Mouse (Mus musculus): ENCODE results near the gene Rufy4. TPM values are rescaled to one million over a fixed set of nuclear protein-coding genes. Genes with fewer than 3 reads are reported as not detected.

The Rufy4 gene
- 1.8 TPM for polyA plus RNA-seq (2014; fragmentation: Illumina TruSeq; extraction: RNeasy Lipid Tissue Mini Kit (QIAGEN cat#74804); ENCODE audit: insufficient read depth, low read depth, low replicate concordance)

DNA sequence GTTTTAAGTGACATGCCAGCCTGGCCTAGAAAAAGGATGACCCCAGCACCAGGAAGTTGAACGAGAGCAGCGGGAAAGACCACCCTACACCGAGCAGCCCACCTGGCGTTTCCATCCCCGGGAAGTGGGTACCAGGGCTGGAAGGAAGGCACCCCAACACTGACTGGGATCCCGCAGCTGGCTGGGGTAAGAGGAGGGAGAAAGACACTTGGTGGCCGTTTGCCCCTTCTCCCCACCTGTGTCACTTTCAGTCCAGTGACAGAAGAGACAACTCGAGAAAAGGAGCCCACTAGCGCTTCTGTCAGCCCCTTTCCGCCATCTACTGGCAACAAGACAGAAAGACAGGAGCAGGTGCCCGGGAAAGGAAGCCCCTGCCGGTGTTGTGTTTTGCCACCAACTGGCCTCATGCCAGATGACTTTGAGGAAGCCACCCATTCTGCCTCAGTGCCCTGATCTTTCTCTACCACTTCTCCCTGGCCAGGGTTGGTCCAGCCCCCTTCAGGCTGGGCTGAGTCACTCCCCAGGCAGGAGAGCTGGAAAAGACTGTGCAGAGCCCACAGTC, at the start of gene Rufy4:
Gene Rufy4, plus strand, starts transcription at position 551 of the 562 bp plus-strand sequence.

GRCm38 (mm10) chr1:74124021-74124981, 1.0 kb upstream of the Rufy4 start, which contains the start of gene Tns1:
Gene Tns1 (minus strand): TSS chr1:74124449.

DNA sequence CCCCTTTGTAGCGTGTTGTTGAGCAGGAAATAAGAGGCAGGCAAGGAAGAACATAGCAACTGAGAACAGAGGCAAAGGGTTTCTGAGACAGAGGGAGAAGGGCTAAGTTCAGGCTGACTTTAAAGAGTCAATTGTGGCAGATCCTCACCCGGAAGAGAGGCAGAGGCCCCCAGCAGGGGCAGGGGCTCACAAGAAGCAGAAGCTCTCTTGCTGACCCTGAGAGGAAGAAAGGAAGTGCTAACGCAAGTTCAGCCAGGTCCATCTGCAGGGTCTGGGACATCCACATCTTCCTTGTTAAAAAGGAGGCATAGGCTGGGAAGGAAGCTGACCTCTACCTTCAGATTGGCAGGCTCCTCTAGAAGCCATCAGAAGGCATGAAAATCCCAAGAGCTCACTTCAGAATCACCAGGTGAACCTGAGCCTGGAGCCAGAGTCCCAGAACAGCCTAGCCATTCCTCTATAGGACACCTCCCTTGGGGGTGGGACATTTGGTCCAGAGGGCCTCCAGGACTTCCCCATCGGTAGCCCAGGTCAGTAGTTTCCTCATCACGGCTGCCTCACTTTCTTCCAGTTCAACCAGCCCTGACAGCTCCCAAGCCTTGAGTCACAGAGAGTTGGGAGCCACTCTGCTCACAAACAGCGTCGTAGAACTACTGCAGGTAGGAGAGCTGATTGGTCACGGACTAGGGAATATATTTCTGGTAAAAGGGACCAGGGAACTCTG, 28.3 kb downstream of the Rufy4 start, which contains the start of gene Cxcr2:
Gene Cxcr2, plus strand, starts transcription at position 529 of the 724 bp plus-strand sequence.

GRCm38 (mm10) chr1:74194445-74194844, 69.1 kb downstream of the Rufy4 start, which contains the start of gene Cxcr1:
Gene Cxcr1 (minus strand): TSS chr1:74194631.

Other genes starting within 250 kb of the Rufy4 start
- 139 TPM for gene Tns1, start 1.1 kb upstream of the Rufy4 start, polyA plus RNA-seq (2014; fragmentation: Illumina TruSeq; extraction: RNeasy Lipid Tissue Mini Kit (QIAGEN cat#74804); ENCODE audit: insufficient read depth, low read depth, low replicate concordance)
- gene Cxcr2, start 28.4 kb downstream of the Rufy4 start, polyA plus RNA-seq (2014; fragmentation: Illumina TruSeq; extraction: RNeasy Lipid Tissue Mini Kit (QIAGEN cat#74804); ENCODE audit: insufficient read depth, low read depth, low replicate concordance) = 3.5 TPM
- gene Cxcr1, start 69.1 kb downstream of the Rufy4 start, polyA plus RNA-seq (2014; fragmentation: Illumina TruSeq; extraction: RNeasy Lipid Tissue Mini Kit (QIAGEN cat#74804); ENCODE audit: insufficient read depth, low read depth, low replicate concordance) = 0.51 TPM
- 238 TPM for gene Arpc2, start 110.5 kb downstream of the Rufy4 start, polyA plus RNA-seq (2014; fragmentation: Illumina TruSeq; extraction: RNeasy Lipid Tissue Mini Kit (QIAGEN cat#74804); ENCODE audit: insufficient read depth, low read depth, low replicate concordance)
- not detected for gene Gpbar1, start 153.0 kb downstream of the Rufy4 start, polyA plus RNA-seq (2014; fragmentation: Illumina TruSeq; extraction: RNeasy Lipid Tissue Mini Kit (QIAGEN cat#74804); ENCODE audit: insufficient read depth, low read depth, low replicate concordance)
- 124 TPM for gene Aamp, start 159.2 kb downstream of the Rufy4 start, polyA plus RNA-seq (2014; fragmentation: Illumina TruSeq; extraction: RNeasy Lipid Tissue Mini Kit (QIAGEN cat#74804); ENCODE audit: insufficient read depth, low read depth, low replicate concordance)
- 67.9 TPM for gene Pnkd, start 159.4 kb downstream of the Rufy4 start, polyA plus RNA-seq (2014; fragmentation: Illumina TruSeq; extraction: RNeasy Lipid Tissue Mini Kit (QIAGEN cat#74804); ENCODE audit: insufficient read depth, low read depth, low replicate concordance)
- 122 TPM for gene Tmbim1, start 180.1 kb downstream of the Rufy4 start, polyA plus RNA-seq (2014; fragmentation: Illumina TruSeq; extraction: RNeasy Lipid Tissue Mini Kit (QIAGEN cat#74804); ENCODE audit: insufficient read depth, low read depth, low replicate concordance)
- gene Catip, start 236.6 kb downstream of the Rufy4 start, polyA plus RNA-seq (2014; fragmentation: Illumina TruSeq; extraction: RNeasy Lipid Tissue Mini Kit (QIAGEN cat#74804); ENCODE audit: insufficient read depth, low read depth, low replicate concordance) = 6.8 TPM
- gene Slc11a1, start 249.7 kb downstream of the Rufy4 start, polyA plus RNA-seq (2014; fragmentation: Illumina TruSeq; extraction: RNeasy Lipid Tissue Mini Kit (QIAGEN cat#74804); ENCODE audit: insufficient read depth, low read depth, low replicate concordance) = 9.3 TPM